10 mouse cellular contexts compared by ENCODE assay signal in the genomic region with DNA sequence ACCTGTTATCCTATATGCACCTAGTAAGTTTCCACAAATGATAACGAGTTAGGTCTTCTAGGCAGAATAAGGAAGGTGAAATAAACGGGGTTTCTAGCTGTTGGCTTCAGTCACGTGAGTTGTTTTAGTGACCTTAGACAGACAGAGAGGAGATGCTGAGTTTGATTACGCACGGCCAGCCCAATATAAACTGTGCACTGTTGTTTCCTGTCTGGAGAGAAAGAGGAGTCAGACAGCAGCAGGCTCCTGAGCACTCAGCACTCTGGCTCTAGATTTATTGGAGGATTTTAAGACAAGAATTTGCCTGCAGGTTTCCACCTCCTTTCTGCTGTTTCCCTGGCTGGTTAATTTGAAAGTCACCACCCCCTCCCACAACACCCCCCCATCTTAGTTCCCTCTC.
DNase-seq lines count a peak whose midpoint lies in the region; ATAC-seq and TF ChIP-seq lines count a peak whose summit lies in the region.
"Had no signal": no experiment of that assay in that cellular context is flagged by ENCODE, and none has a peak within 500 bp of the region (broad histone marks: within the 10 kb centered on the region; RNA-seq: fewer than 3 reads in every experiment).

No protein-coding gene starts in this region.

- H3K9me3 ChIP-seq in lung, embryonic 14.5 days (ENCODE audit: low read depth, low read length): no peaks in the 10 kb centered on the region
- H3K9me3 ChIP-seq in embryonic facial prominence, embryonic 11.5 days (replicated peaks; ENCODE audit: control insufficient read depth, low read length): no peaks in the 10 kb centered on the region
- no peaks in the 10 kb centered on the region for H3K9me3 ChIP-seq in hindbrain, embryonic 16.5 days (ENCODE audit: control insufficient read depth, low read length)
- H3K9me3 ChIP-seq in neural tube, embryonic 13.5 days: no peaks in the 10 kb centered on the region
- H3K9me3 ChIP-seq: G1E had no signal

- peaks cover 7% of the 10 kb centered on the region; the same call in 1 of the 2 replicates for H3K4me1 ChIP-seq in lung, embryonic 14.5 days (ENCODE audit: insufficient read depth)
- no peaks in the 10 kb centered on the region; the same call in 1 of the 2 replicates for H3K4me1 ChIP-seq in lung, adult 2 months (ENCODE audit: control insufficient read depth, insufficient read depth, low read length)
- no peaks in the 10 kb centered on the region for H3K4me1 ChIP-seq in embryonic facial prominence, embryonic 11.5 days (ENCODE audit: control insufficient read depth, insufficient read depth, low read length)
- peaks cover 11% of the 10 kb centered on the region for H3K4me1 ChIP-seq in hindbrain, embryonic 16.5 days (ENCODE audit: control insufficient read depth, insufficient read depth, low read depth, low read length)
- peaks cover 26% of the 10 kb centered on the region for H3K4me1 ChIP-seq in neural tube, embryonic 13.5 days (replicated peaks)

- TF ChIP-seq CTCF in lung, embryonic 14.5 days (IDR thresholded peaks at IDR 0.05; ENCODE audit: low read depth): no peak
- TF ChIP-seq CTCF in lung, adult 2 months (IDR thresholded peaks at IDR 0.05; ENCODE audit: insufficient read depth, low read length): no peak

- H3K27me3 ChIP-seq in lung, embryonic 14.5 days (ENCODE audit: insufficient read depth, low read length): no peaks in the 10 kb centered on the region
- no peaks in the 10 kb centered on the region for H3K27me3 ChIP-seq in embryonic facial prominence, embryonic 11.5 days (ENCODE audit: control insufficient read depth, insufficient read depth, low read length)
- no peaks in the 10 kb centered on the region for H3K27me3 ChIP-seq in hindbrain, embryonic 16.5 days (replicated peaks; ENCODE audit: control insufficient read depth, insufficient read depth, low read length)
- H3K27me3 ChIP-seq in neural tube, embryonic 13.5 days: no peaks in the 10 kb centered on the region

- H3K9ac ChIP-seq in lung, embryonic 14.5 days: no peak overlapping the region; the same call in 1 of the 2 replicates
- no peak overlapping the region for H3K9ac ChIP-seq in embryonic facial prominence, embryonic 11.5 days (replicated peaks; ENCODE audit: low read length)
- no peak overlapping the region for H3K9ac ChIP-seq in hindbrain, embryonic 16.5 days (ENCODE audit: low read depth, low read length)
- H3K9ac ChIP-seq in neural tube, embryonic 13.5 days: no peak overlapping the region

- ATAC-seq in lung, embryonic 14.5 days (ENCODE audit: insufficient read depth): no peak; the same call in 1 of the 2 replicates
- no peak for ATAC-seq in embryonic facial prominence, embryonic 11.5 days (replicated peaks; ENCODE audit: insufficient number of reproducible peaks, low FRiP score, low TSS enrichment, low read depth)
- ATAC-seq in hindbrain, embryonic 16.5 days: no peak
- ATAC-seq in neural tube, embryonic 13.5 days (ENCODE audit: low read depth): no peak; the same call in 1 of the 2 replicates
- no peak for ATAC-seq in frontal cortex, adult (ENCODE audit: low TSS enrichment)

- H3K4me2 ChIP-seq in lung, embryonic 14.5 days: peak overlapping the region; percentile 39
- H3K4me2 ChIP-seq in embryonic facial prominence, embryonic 11.5 days (ENCODE audit: low read depth, low read length): no peak overlapping the region
- no peak overlapping the region; the same call in 1 of the 2 replicates for H3K4me2 ChIP-seq in hindbrain, embryonic 16.5 days (ENCODE audit: low read length)
- H3K4me2 ChIP-seq in neural tube, embryonic 13.5 days: peak overlapping the region; percentile 5; the same call in 1 of the 2 replicates

- 9% methylated on average over 5 of the region's 5 CpGs for WGBS in lung, embryonic 14.5 days
- 13% methylated on average over 5 of the region's 5 CpGs for WGBS in lung, adult 2 months
- WGBS in embryonic facial prominence, embryonic 11.5 days: 23% methylated on average over 5 of the region's 5 CpGs
- 39% methylated on average over 5 of the region's 5 CpGs for WGBS in hindbrain, embryonic 16.5 days
- WGBS in neural tube, embryonic 13.5 days: 44% methylated on average over 5 of the region's 5 CpGs

- TF ChIP-seq POLR2A in lung, adult 2 months (IDR thresholded peaks at IDR 0.05; ENCODE audit: borderline replicate concordance, extremely low read depth, low read depth, low read length): no peak

- no peak overlapping the region for H3K27ac ChIP-seq in lung, embryonic 14.5 days (ENCODE audit: low read depth)
- no peak overlapping the region for H3K27ac ChIP-seq in embryonic facial prominence, embryonic 11.5 days (replicated peaks; ENCODE audit: low read depth, low read length)
- H3K27ac ChIP-seq in hindbrain, embryonic 16.5 days (ENCODE audit: low read depth, low read length): peak overlapping the region; percentile 23; the same call in 1 of the 2 replicates
- H3K27ac ChIP-seq in neural tube, embryonic 13.5 days (replicated peaks): 0 out of 2 replicates have a peak overlapping the region, but pooled peaks have one; percentile 18

- H3K4me3 ChIP-seq in lung, embryonic 14.5 days (ENCODE audit: low read depth, low read length): no peak overlapping the region
- H3K4me3 ChIP-seq in lung, adult 2 months (replicated peaks; ENCODE audit: extremely low read depth, low read depth, low read length): no peak overlapping the region
- no peak overlapping the region for H3K4me3 ChIP-seq in embryonic facial prominence, embryonic 11.5 days (ENCODE audit: low read depth, low read length)
- no peak overlapping the region for H3K4me3 ChIP-seq in hindbrain, embryonic 16.5 days (ENCODE audit: low read length)
- H3K4me3 ChIP-seq in neural tube, embryonic 13.5 days: no peak overlapping the region

- DNase-seq in lung, embryonic 14.5 days: peak; percentile 26
- DNase-seq in lung, adult 2 months: no peak
- peak; percentile 31 for DNase-seq in embryonic facial prominence, embryonic 11.5 days (ENCODE audit: low spot score)
- no peak for DNase-seq in cerebellum, adult 18-20 months
- DNase-seq: adrenal gland, postnatal 14 days; cerebellum, postnatal 25 days had no signal

- H3K36me3 ChIP-seq in lung, embryonic 14.5 days (ENCODE audit: insufficient read depth): no peaks in the 10 kb centered on the region
- no peaks in the 10 kb centered on the region for H3K36me3 ChIP-seq in embryonic facial prominence, embryonic 11.5 days (replicated peaks; ENCODE audit: control insufficient read depth, insufficient read depth, low read depth, low read length)
- no peaks in the 10 kb centered on the region for H3K36me3 ChIP-seq in hindbrain, embryonic 16.5 days (ENCODE audit: control insufficient read depth, insufficient read depth, low read length)
- H3K36me3 ChIP-seq in neural tube, embryonic 13.5 days: no peaks in the 10 kb centered on the region
- H3K36me3 ChIP-seq: G1E had no signal

Comparison
In these comparisons a context has a peak if more than half of its experiments do, and no peak if none do; other contexts are left out.
1. DNase-seq: peak in lung, embryonic 14.5 days (single experiment) and embryonic facial prominence, embryonic 11.5 days (single experiment); none in lung, adult 2 months (single experiment) and cerebellum, adult 18-20 months (0 of 2).
2. H3K27ac ChIP-seq: peak in hindbrain, embryonic 16.5 days (single experiment) and neural tube, embryonic 13.5 days (single experiment); none in lung, embryonic 14.5 days (single experiment) and embryonic facial prominence, embryonic 11.5 days (single experiment).
3. H3K4me2 ChIP-seq: peak in lung, embryonic 14.5 days (single experiment) and neural tube, embryonic 13.5 days (single experiment); none in embryonic facial prominence, embryonic 11.5 days (single experiment) and hindbrain, embryonic 16.5 days (single experiment).